Mouse (Mus musculus) heart, adult 18-20 months (tissue): Measurements from ENCODE around the gene Ap2s1. TPM values are rescaled to one million over a fixed set of nuclear protein-coding genes. Genes with fewer than 3 reads are reported as not detected.

Experiments used
- DNase-seq, 2 experiments: peaks; one replicate each; pipeline ENCODE4 v3.0.0; 2021 to 2022; ENCODE audit warnings: mixed read lengths in 1 of 2
- total RNA-seq, 2 experiments: library from RNA; stranded (reverse); gene quantifications; 2 replicates each; pipeline ENCODE4 v1.2.3; 2021

Ap2s1 gene
- total RNA-seq, 2 experiments from 2014 or later: 66.9 to 78.5 TPM

- no peak for DNase-seq
Measured at GRCm38 (mm10) chr7:16793010-16793725, 55.0 kb downstream of the Ap2s1 start.

DNA sequence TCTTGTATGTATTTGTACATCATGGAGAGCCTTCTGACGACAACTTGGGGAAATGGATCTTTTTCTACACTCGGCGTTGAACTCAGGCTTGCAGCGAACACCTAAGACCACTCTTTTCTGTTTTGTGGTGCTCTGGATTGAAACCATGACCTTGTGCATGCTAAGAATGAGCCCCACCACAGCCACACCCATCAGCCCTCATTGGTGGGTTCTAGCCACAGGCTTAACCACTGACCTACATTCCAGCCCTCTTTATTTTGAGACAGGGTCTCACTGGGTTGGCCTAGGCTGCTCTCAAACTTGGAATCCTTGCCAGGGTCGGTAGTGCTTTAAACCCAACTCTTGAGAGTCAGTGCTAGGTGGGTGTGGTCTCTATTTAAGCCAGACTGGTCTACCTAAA lies 56.7 kb downstream of the Ap2s1 start:
- no peak for DNase-seq

Other genes starting within 250 kb of the Ap2s1 start
- gene Arhgap35, start 123.4 kb upstream of the Ap2s1 start, total RNA-seq: 10 to 100 TPM; 31.8 to 33.9 TPM
- not detected for gene Ceacam15, start 62.7 kb upstream of the Ap2s1 start, total RNA-seq
- gene Ceacam9, start 16.5 kb upstream of the Ap2s1 start, total RNA-seq: not detected
- gene Slc1a5, start 42.9 kb downstream of the Ap2s1 start, total RNA-seq: 10 to 100 TPM; 13.0 to 26.3 TPM
- 10 to 100 TPM; 50.3 to 60.0 TPM for gene Strn4, start 77.5 kb downstream of the Ap2s1 start, total RNA-seq
- 10 to 100 TPM; 49.1 to 53.1 TPM for gene Fkrp, start 78.3 kb downstream of the Ap2s1 start, total RNA-seq
- gene Prkd2, start 104.5 kb downstream of the Ap2s1 start, total RNA-seq: 10 to 100 TPM; 19.7 to 22.2 TPM
- 1 to 10 TPM; 8.7 to 9.4 TPM for gene Dact3, start 136.9 kb downstream of the Ap2s1 start, total RNA-seq
- gene Gng8, start 153.4 kb downstream of the Ap2s1 start, total RNA-seq: under 1 TPM in 1 of 2 experiments, not detected in 1; 0.47 TPM
- gene Ptgir, start 168.1 kb downstream of the Ap2s1 start, total RNA-seq: 1 to 10 TPM; 1.5 TPM
- 100 to 1,000 TPM; 166 to 200 TPM for gene Calm3, start 185.7 kb downstream of the Ap2s1 start, total RNA-seq
- gene Pnmal2, start 206.3 kb downstream of the Ap2s1 start, total RNA-seq: 1 to 10 TPM; 3.7 to 4.0 TPM
- gene Pnmal1, start 221.3 kb downstream of the Ap2s1 start, total RNA-seq: not detected
- gene Gm42372, start 244.7 kb downstream of the Ap2s1 start, total RNA-seq: under 1 TPM in 1 of 2 experiments, not detected in 1; 0.08 TPM